Mouse (Mus musculus) C2C12 (cell line): ENCODE data around the gene Gmnn. TPM values are rescaled to one million over a fixed set of nuclear protein-coding genes. Genes with fewer than 3 reads are reported as not detected.

Source experiments
- H3K27me3 ChIP-seq: one replicate; pipeline ENCODE4 v1.6.1; 2011; ENCODE audit not compliant: control insufficient read depth, insufficient read depth, insufficient read length
- H3K36me3 ChIP-seq: one replicate; pipeline ENCODE4 v1.6.1; 2011; ENCODE audit not compliant: control insufficient read depth, insufficient read depth
- H3K4me3 ChIP-seq: one replicate; pipeline ENCODE4 v1.5.1; 2011; ENCODE audit warnings: mild to moderate bottlenecking, control low read depth; ENCODE audit not compliant: poor library complexity, insufficient read depth, severe bottlenecking
- H3K79me2 ChIP-seq: one replicate; pipeline ENCODE4 v1.6.1; 2011; ENCODE audit not compliant: control insufficient read depth, insufficient read depth
- H3K79me3 ChIP-seq: one replicate; pipeline ENCODE4 v1.6.1; 2011; ENCODE audit warnings: low read depth, control low read depth
- H3ac ChIP-seq: one replicate; pipeline ENCODE3; 2011; ENCODE audit warnings: low read depth; ENCODE audit not compliant: control insufficient read depth, insufficient read length
- CEBPB ChIP-seq: IDR thresholded peaks from one replicate; pipeline ENCODE4 v1.6.1; 2011; ENCODE audit warnings: low read depth, mild to moderate bottlenecking, control low read depth, moderate library complexity
- CTCF ChIP-seq: IDR thresholded peaks from one replicate; pipeline ENCODE4 v1.5.1; 2011; ENCODE audit not compliant: control insufficient read depth, insufficient read depth, insufficient read length
- FOSL1 ChIP-seq: IDR thresholded peaks from one replicate; pipeline ENCODE4 v1.8.0; 2011; ENCODE audit warnings: mild to moderate bottlenecking, low read length; ENCODE audit not compliant: poor library complexity, insufficient read depth, severe bottlenecking
- MAX ChIP-seq: IDR thresholded peaks from one replicate; pipeline ENCODE4 v1.6.1; 2011; ENCODE audit warnings: mild to moderate bottlenecking, control low read depth
- MYOD1 ChIP-seq: IDR thresholded peaks from one replicate; pipeline ENCODE4 v1.6.1; 2011; ENCODE audit warnings: low read depth; ENCODE audit not compliant: control insufficient read depth, insufficient read length
- MYOG ChIP-seq: IDR thresholded peaks from one replicate; pipeline ENCODE4 v1.6.1; 2011; ENCODE audit not compliant: control insufficient read depth, insufficient read length; ENCODE audit errors: extremely low read depth
- USF1 ChIP-seq: IDR thresholded peaks from one replicate; pipeline ENCODE4 v1.6.1; 2011; ENCODE audit warnings: low read depth, mild to moderate bottlenecking, control low read depth, moderate library complexity
- long read RNA-seq, 2 experiments: library from polyadenylated mRNA; unstranded; transcript quantifications; one replicate each; pipeline ENCODE4 v2.0.0; 2019 to 2020
- polyA plus RNA-seq: library from polyadenylated mRNA; unstranded; fragments of >200 nt; fragmentation: generic; extraction: Trizol; gene quantifications from one replicate; pipeline ENCODE4 v1.2.1, GENCODE M21; 2012; ENCODE audit warnings: missing spikeins

Gene Gmnn
- polyA plus RNA-seq: 45.7 TPM
- long read RNA-seq, experiment 1, transcript Gmnn-202 (7 exons, 963 nt): major isoform, 54 of 67 reads
- long read RNA-seq, experiment 1, partial matches to known transcripts: 0 of 67 reads
- long read RNA-seq, experiment 1, other reads (novel, unspliced or antisense): 9 of 67 reads
- long read RNA-seq, experiment 2, transcript Gmnn-202 (7 exons, 963 nt): major isoform, 28 of 35 reads
- long read RNA-seq, experiment 2, partial matches to known transcripts: 3 of 35 reads
- long read RNA-seq, experiment 2, other reads (novel, unspliced or antisense): 3 of 35 reads

- peak within 1 kb of the TSS; percentile 89 for H3ac ChIP-seq
- no peaks in the 10 kb centered on the region for H3K27me3 ChIP-seq
- H3K4me3 ChIP-seq: peak within 1 kb of the TSS; percentile 92
- TF ChIP-seq MAX (peak; percentile 10), CTCF (no peak)
- H3K79me3 ChIP-seq: peaks cover 38% of the 10 kb centered on the region
- H3K79me2 ChIP-seq: peaks cover 44% of the 10 kb centered on the region
- peaks cover 36% of the 10 kb centered on the region for H3K36me3 ChIP-seq
Observed at GRCm38 (mm10) chr13:24761403-24762227, at the start of gene Gmnn. Gene Gmnn, minus strand, starts transcription at chr13:24761923.

- Histone ChIP-seq H3K79me2 (peaks cover 93% of the 10 kb centered on the region), H3K27me3 (no peaks in the 10 kb centered on the region), H3K36me3 (peaks cover 82% of the 10 kb centered on the region), H3K4me3 (no peak overlapping the region), H3ac (no peak overlapping the region), H3K79me3 (peaks cover 62% of the 10 kb centered on the region)
- TF ChIP-seq USF1 (no peak), FOSL1 (no peak), MYOG (no peak), MAX (no peak), CTCF (no peak), MYOD1 (no peak), CEBPB (no peak)
Observed at GRCm38 (mm10) chr13:24806079-24806478, 44.4 kb upstream of the Gmnn start.

- H3K4me3 ChIP-seq: peak overlapping the region; percentile 94
- no peak overlapping the region for H3ac ChIP-seq
- no peak for TF ChIP-seq CEBPB
- TF ChIP-seq MAX: no peak
- TF ChIP-seq FOSL1: no peak
- TF ChIP-seq CTCF: no peak
- TF ChIP-seq MYOG: no peak
- no peak for TF ChIP-seq USF1
- TF ChIP-seq MYOD1: no peak
- H3K36me3 ChIP-seq: peaks cover 53% of the 10 kb centered on the region
- peaks cover 54% of the 10 kb centered on the region for H3K79me3 ChIP-seq
- H3K79me2 ChIP-seq: peaks cover 70% of the 10 kb centered on the region
- no peaks in the 10 kb centered on the region for H3K27me3 ChIP-seq
Observed at GRCm38 (mm10) chr13:24803196-24803595, 41.5 kb upstream of the Gmnn start.

- TF ChIP-seq MYOD1 (peak; percentile 3), MYOG (no peak)
- peak overlapping the region; percentile 93 for H3ac ChIP-seq
- peaks cover 52% of the 10 kb centered on the region for H3K79me3 ChIP-seq
- H3K79me2 ChIP-seq: peaks cover 60% of the 10 kb centered on the region
- H3K4me3 ChIP-seq: peak overlapping the region; percentile 94
- no peaks in the 10 kb centered on the region for H3K27me3 ChIP-seq
- peaks cover 44% of the 10 kb centered on the region for H3K36me3 ChIP-seq
Observed at GRCm38 (mm10) chr13:24802131-24802691, 40.5 kb upstream of the Gmnn start.

GRCm38 (mm10) chr13:24801308-24801921 lies 39.7 kb upstream of the Gmnn start, which contains the start of gene BC005537:
Gene BC005537, plus strand, starts transcription at chr13:24801657.
- Histone ChIP-seq H3K4me3 (peak within 1 kb of the TSS; percentile 94), H3K79me2 (peaks cover 54% of the 10 kb centered on the region), H3K36me3 (peaks cover 36% of the 10 kb centered on the region), H3ac (peak within 1 kb of the TSS; percentile 96), H3K27me3 (no peaks in the 10 kb centered on the region), H3K79me3 (peaks cover 46% of the 10 kb centered on the region)
- TF ChIP-seq CTCF: no peak
- no peak for TF ChIP-seq MYOD1
- no peak for TF ChIP-seq MAX
- no peak for TF ChIP-seq MYOG
- TF ChIP-seq USF1: no peak
- TF ChIP-seq CEBPB: no peak
- TF ChIP-seq FOSL1: no peak
